Mouse (Mus musculus) brain, embryonic 14.5 days (tissue): ENCODE measurements around the gene Pid1. TPM values are rescaled to one million over a fixed set of nuclear protein-coding genes. Genes with fewer than 3 reads are reported as not detected.
A peak's percentile ranks its signal among the peaks of the same experiment; 100 is the strongest.
"Not testable (repeated sequence)": the region's sequence is repeated elsewhere in the genome, so short reads cannot be mapped to it uniquely, and the experiment has no call there.

Experiments used
- DNase-seq: peaks from one replicate; pipeline ENCODE4 v3.0.0-alpha.2; 2011; ENCODE audit warnings: low read depth
- CTCF ChIP-seq: fragments of 200-500 bp; IDR thresholded peaks from 2 replicates; pipeline ENCODE4 v1.5.1; 2012; ENCODE audit warnings: inconsistent platforms, mild to moderate bottlenecking, moderate library complexity, borderline replicate concordance; ENCODE audit not compliant: insufficient read depth, insufficient read length; ENCODE audit errors: extremely low read depth
- POLR2A ChIP-seq: fragments of 200-500 bp; IDR thresholded peaks from 2 replicates; pipeline ENCODE4 v1.6.1; 2012; ENCODE audit warnings: mild to moderate bottlenecking, inconsistent platforms, borderline replicate concordance; ENCODE audit not compliant: poor library complexity, insufficient read depth, insufficient read length, severe bottlenecking; ENCODE audit errors: extremely low read depth
- polyA plus RNA-seq: library from polyadenylated mRNA; depleted of rRNA; stranded (reverse); fragments of >200 nt; gene quantifications from 2 replicates; pipeline ENCODE4 v1.2.3, GENCODE M21; 2012

Pid1 gene
- polyA plus RNA-seq, 1 experiment, result 49.9 TPM

GRCm38 (mm10) chr1:84241192-84241828, 122.7 kb downstream of the Pid1 start:
- no peak for DNase-seq
- no peak for TF ChIP-seq POLR2A
- no peak for TF ChIP-seq CTCF

- TF ChIP-seq POLR2A (no peak), CTCF (no peak)
Observed at GRCm38 (mm10) chr1:84240203-84240602, 123.8 kb downstream of the Pid1 start.

GRCm38 (mm10) chr1:84230431-84230830, 133.5 kb downstream of the Pid1 start:
- DNase-seq, result no peak
- TF ChIP-seq POLR2A, result no peak
- TF ChIP-seq CTCF, result no peak

More at GRCm38 (mm10) chr1:84240203-84240602, 123.8 kb downstream of the Pid1 start:
- DNase-seq, result no peak

- no peak for DNase-seq
- TF ChIP-seq CTCF, result no peak
- no peak for TF ChIP-seq POLR2A
Observed at GRCm38 (mm10) chr1:84225626-84226025, 138.4 kb downstream of the Pid1 start.

- DNase-seq, result peak; percentile 70
- no peak for TF ChIP-seq CTCF
- TF ChIP-seq POLR2A, result no peak
Observed at GRCm38 (mm10) chr1:84222051-84222450, 141.9 kb downstream of the Pid1 start.

GRCm38 (mm10) chr1:84218605-84219004, 145.4 kb downstream of the Pid1 start:
- no peak for TF ChIP-seq CTCF
- no peak for TF ChIP-seq POLR2A
- peak; percentile 30 for DNase-seq

GRCm38 (mm10) chr1:84217777-84218176, 146.2 kb downstream of the Pid1 start:
- no peak for TF ChIP-seq POLR2A
- no peak for TF ChIP-seq CTCF
- DNase-seq, result peak; percentile 27

- peak; percentile 65 for DNase-seq
- TF ChIP-seq POLR2A, result no peak
- TF ChIP-seq CTCF, result no peak
Observed at GRCm38 (mm10) chr1:84211507-84211906, 152.5 kb downstream of the Pid1 start.

- DNase-seq, result not testable (repeated sequence)
Observed at GRCm38 (mm10) chr1:84205746-84206145, 158.2 kb downstream of the Pid1 start.

- TF ChIP-seq POLR2A, result no peak
- TF ChIP-seq CTCF, result no peak
- DNase-seq, result no peak
Observed at GRCm38 (mm10) chr1:84203494-84203893, 160.5 kb downstream of the Pid1 start.

- DNase-seq, result no peak
- TF ChIP-seq POLR2A (no peak), CTCF (no peak)
Observed at GRCm38 (mm10) chr1:84199890-84200289, 164.1 kb downstream of the Pid1 start.

GRCm38 (mm10) chr1:84198887-84199286, 165.1 kb downstream of the Pid1 start:
- no peak for TF ChIP-seq POLR2A
- no peak for TF ChIP-seq CTCF
- DNase-seq, result no peak

GRCm38 (mm10) chr1:84192167-84192566, 171.8 kb downstream of the Pid1 start:
- no peak for TF ChIP-seq CTCF
- TF ChIP-seq POLR2A, result no peak
- DNase-seq, result no peak

- no peak for DNase-seq
Observed at GRCm38 (mm10) chr1:84189446-84189845, 174.5 kb downstream of the Pid1 start.

GRCm38 (mm10) chr1:84186756-84187437, 177.1 kb downstream of the Pid1 start:
- no peak for TF ChIP-seq POLR2A
- TF ChIP-seq CTCF, result no peak
- DNase-seq, result peak; percentile 64

More at GRCm38 (mm10) chr1:84189446-84189845, 174.5 kb downstream of the Pid1 start:
- no peak for TF ChIP-seq CTCF
- TF ChIP-seq POLR2A, result no peak

- TF ChIP-seq CTCF (no peak), POLR2A (no peak)
- DNase-seq, result no peak
Observed at GRCm38 (mm10) chr1:84177696-84178095, 186.3 kb downstream of the Pid1 start.
